In genomic region chr11:101820899-101821298, GRCm38 (mm10) we compare ENCODE assay signal across 10 mouse cellular contexts. TPM values are rescaled to one million over a fixed set of nuclear protein-coding genes. Genes with fewer than 3 reads are reported as not detected.
DNase-seq lines count a peak whose midpoint lies in the region; ATAC-seq lines count a peak whose summit lies in the region.
"Had no signal": no experiment of that assay in that cellular context is flagged by ENCODE, and none has a peak within 500 bp of the region (broad histone marks: within the 10 kb centered on the region; RNA-seq: fewer than 3 reads in every experiment).

No protein-coding gene starts in this region.

- peak; percentile 26 for DNase-seq in adrenal gland, adult 2 months
- no peak for DNase-seq in adrenal gland, adult 18-20 months (ENCODE audit: low spot score in 2 of 2)
- peak; percentile 31 for DNase-seq in ZHBTc4 (ENCODE audit: low read depth, low spot score)
- DNase-seq in kidney, postnatal 14 days: peak; percentile 67
- no peak for DNase-seq in frontal cortex, postnatal 14 days (ENCODE audit: low spot score in 2 of 2)
- DNase-seq in spleen, adult 18-20 months: no peak
- no peak for DNase-seq in right cerebral cortex, postnatal 36 days (ENCODE audit: low spot score in 2 of 2)
- DNase-seq: right cerebral cortex, adult 18-20 months had no signal

- H3K27ac ChIP-seq in heart, embryonic 14.5 days (replicated peaks in 1 of 2; ENCODE audit: control insufficient read depth in 1 of 2, insufficient read depth in 1 of 2, low read depth in 2 of 2, low read length in 2 of 2): peak overlapping the region; percentile 48 to 67

- ATAC-seq in heart, embryonic 14.5 days (ENCODE audit: insufficient number of reproducible peaks, insufficient read depth, low FRiP score, low read depth): peak; percentile 26; the same call in 1 of the 2 replicates

- H3K4me1 ChIP-seq in heart, embryonic 14.5 days (ENCODE audit: control insufficient read depth in 2 of 2, insufficient read depth in 2 of 2, low read length in 2 of 2): peaks cover 14 to 17% of the 10 kb centered on the region in 2 experiments

- no peaks in the 10 kb centered on the region for H3K36me3 ChIP-seq in heart, embryonic 14.5 days (ENCODE audit: control insufficient read depth, insufficient read depth, low read length)

- H3K4me2 ChIP-seq in heart, embryonic 14.5 days (ENCODE audit: low read length): peak overlapping the region; percentile 53

- 8% methylated on average over 11 of the region's 11 CpGs for WGBS in heart, embryonic 14.5 days

- no peaks in the 10 kb centered on the region for H3K27me3 ChIP-seq in heart, embryonic 14.5 days (ENCODE audit: control insufficient read depth, insufficient read depth, low read length)

- peaks cover 4% of the 10 kb centered on the region; the same call in 1 of the 2 replicates for H3K9me3 ChIP-seq in heart, embryonic 14.5 days (ENCODE audit: control insufficient read depth, low read length)

- 0 out of 2 replicates have a peak overlapping the region, but pooled peaks have one; percentile 35 for H3K9ac ChIP-seq in heart, embryonic 14.5 days (ENCODE audit: low read length)

- H3K4me3 ChIP-seq in heart, embryonic 14.5 days (ENCODE audit: control insufficient read depth in 1 of 2, insufficient read depth in 1 of 2, low read depth in 1 of 2, low read length in 2 of 2): peak overlapping the region in 1 of 2 experiments; percentile 6; a peak in 1 of 4 replicates

RNA-seq across cellular contexts. Expression of gene Etv4, which starts 35.7 kb away (rescaled TPM):
- 1 to 10 TPM in 1 of 2 experiments, under 1 TPM in 1; 0.58 to 1.9 TPM for total RNA-seq in adrenal gland, adult 2 months (2021)
- 3.4 and 4.7 TPM in 2 replicates for polyA plus RNA-seq in adrenal gland, adult 2 months (2012; rRNA removed)
- 1 to 10 TPM in 1 of 2 experiments, under 1 TPM in 1; 0.77 to 2.0 TPM for total RNA-seq in adrenal gland, adult 18-20 months (2021)
- 4.0 and 4.8 TPM in 2 replicates for polyA plus RNA-seq in heart, embryonic 14.5 days (2014; fragmentation: Nextera tagmentation; extraction: Ambion mirVana)
- total RNA-seq: granulocyte monocyte progenitor cell, adult 5-6 weeks had no signal

Comparison
In these comparisons a context has a peak if more than half of its experiments do, and no peak if none do; other contexts are left out.
1. DNase-seq: peak in adrenal gland, adult 2 months (single experiment), ZHBTc4 (single experiment) and kidney, postnatal 14 days (single experiment); none in adrenal gland, adult 18-20 months (0 of 2), frontal cortex, postnatal 14 days (0 of 2), spleen, adult 18-20 months (0 of 2) and right cerebral cortex, postnatal 36 days (0 of 2).